Mouse (Mus musculus): ENCODE results near the gene Hoxa3. TPM values are rescaled to one million over a fixed set of nuclear protein-coding genes. Genes with fewer than 3 reads are reported as not detected.

Hoxa3 gene
- total RNA-seq, 2 experiments from 2014 or later, result 1.4 TPM; not detected in 1

- ATAC-seq (replicated peaks; ENCODE audit: low FRiP score, low TSS enrichment, poor library complexity, severe bottlenecking), result no peak
Observed at GRCm38 (mm10) chr6:52247766-52248637, 34.9 kb upstream of the Hoxa3 start.

GRCm38 (mm10) chr6:52246916-52247315 is 33.8 kb upstream of the Hoxa3 start:
- ATAC-seq (replicated peaks; ENCODE audit: low FRiP score, low TSS enrichment, poor library complexity, severe bottlenecking), result no peak

- no peak for ATAC-seq (replicated peaks; ENCODE audit: low FRiP score, low TSS enrichment, poor library complexity, severe bottlenecking)
Observed at GRCm38 (mm10) chr6:52246403-52246803, 33.3 kb upstream of the Hoxa3 start.

- ATAC-seq (replicated peaks; ENCODE audit: low FRiP score, low TSS enrichment, poor library complexity, severe bottlenecking), result no peak
Observed at GRCm38 (mm10) chr6:52245757-52246142, 32.6 kb upstream of the Hoxa3 start, which contains the start of gene Hoxa11. TSS of gene Hoxa11 (minus strand) at chr6:52245810.

GRCm38 (mm10) chr6:52245040-52245756 is 32.1 kb upstream of the Hoxa3 start:
- ATAC-seq (replicated peaks; ENCODE audit: low FRiP score, low TSS enrichment, poor library complexity, severe bottlenecking), result no peak

- ATAC-seq (replicated peaks; ENCODE audit: low FRiP score, low TSS enrichment, poor library complexity, severe bottlenecking), result no peak
Observed at GRCm38 (mm10) chr6:52244471-52245039, 31.4 kb upstream of the Hoxa3 start.

GRCm38 (mm10) chr6:52243681-52244121 is 30.6 kb upstream of the Hoxa3 start:
- ATAC-seq (replicated peaks; ENCODE audit: low FRiP score, low TSS enrichment, poor library complexity, severe bottlenecking), result no peak

- ATAC-seq (replicated peaks; ENCODE audit: low FRiP score, low TSS enrichment, poor library complexity, severe bottlenecking), result no peak
Observed at GRCm38 (mm10) chr6:52242801-52243332, 29.7 kb upstream of the Hoxa3 start.

GRCm38 (mm10) chr6:52241001-52241621 is 28.0 kb upstream of the Hoxa3 start:
- no peak for ATAC-seq (replicated peaks; ENCODE audit: low FRiP score, low TSS enrichment, poor library complexity, severe bottlenecking)

- ATAC-seq (replicated peaks; ENCODE audit: low FRiP score, low TSS enrichment, poor library complexity, severe bottlenecking), result peak; percentile 80
Observed at GRCm38 (mm10) chr6:52240389-52241000, 27.4 kb upstream of the Hoxa3 start, which contains the start of gene Hoxa10. TSS of gene Hoxa10 (minus strand) at chr6:52240854.

- no peak for ATAC-seq (replicated peaks; ENCODE audit: low FRiP score, low TSS enrichment, poor library complexity, severe bottlenecking)
Observed at GRCm38 (mm10) chr6:52239625-52240388, 26.7 kb upstream of the Hoxa3 start.

GRCm38 (mm10) chr6:52238976-52239375 is 25.8 kb upstream of the Hoxa3 start:
- no peak for ATAC-seq (replicated peaks; ENCODE audit: low FRiP score, low TSS enrichment, poor library complexity, severe bottlenecking)

GRCm38 (mm10) chr6:52238155-52238545 is 25.0 kb upstream of the Hoxa3 start:
- no peak for ATAC-seq (replicated peaks; ENCODE audit: low FRiP score, low TSS enrichment, poor library complexity, severe bottlenecking)

GRCm38 (mm10) chr6:52237346-52238154 is 24.4 kb upstream of the Hoxa3 start:
- no peak for ATAC-seq (replicated peaks; ENCODE audit: low FRiP score, low TSS enrichment, poor library complexity, severe bottlenecking)

- ATAC-seq (replicated peaks; ENCODE audit: low FRiP score, low TSS enrichment, poor library complexity, severe bottlenecking), result no peak
Observed at GRCm38 (mm10) chr6:52236806-52237205, 23.7 kb upstream of the Hoxa3 start.

- no peak for ATAC-seq (replicated peaks; ENCODE audit: low FRiP score, low TSS enrichment, poor library complexity, severe bottlenecking)
Observed at GRCm38 (mm10) chr6:52235866-52236265, 22.7 kb upstream of the Hoxa3 start.

- ATAC-seq (replicated peaks; ENCODE audit: low FRiP score, low TSS enrichment, poor library complexity, severe bottlenecking), result no peak
Observed at GRCm38 (mm10) chr6:52235267-52235666, 22.1 kb upstream of the Hoxa3 start.
